ENCODE assay signal across 9 mouse cellular contexts in the genomic region with DNA sequence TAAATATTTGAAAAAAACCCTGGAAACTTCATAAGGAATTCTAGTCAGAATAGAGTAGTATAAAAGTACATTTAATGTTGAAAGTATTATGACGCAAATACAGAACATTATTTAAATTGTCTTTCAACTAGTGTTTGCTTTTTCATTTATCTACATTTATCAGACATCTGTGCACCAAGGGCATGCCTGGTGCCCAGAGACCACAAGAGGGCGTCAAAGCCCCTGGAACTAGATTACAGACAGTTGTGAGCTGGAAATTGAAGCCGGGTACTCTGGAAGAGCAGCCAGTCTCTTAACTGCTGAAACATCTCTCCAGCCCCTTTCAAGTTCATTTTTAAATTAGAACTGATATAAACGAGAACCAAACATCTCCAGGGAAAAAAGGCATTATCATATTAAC. TPM values are rescaled to one million over a fixed set of nuclear protein-coding genes. Genes with fewer than 3 reads are reported as not detected.
DNase-seq lines count a peak whose midpoint lies in the region; ATAC-seq lines count a peak whose summit lies in the region.
"Had no signal": no experiment of that assay in that cellular context is flagged by ENCODE, and none has a peak within 500 bp of the region (broad histone marks: within the 10 kb centered on the region; RNA-seq: fewer than 3 reads in every experiment).

No protein-coding gene starts in this region.

- peak; percentile 41 for DNase-seq in gastrocnemius, adult 18-20 months (ENCODE audit: low spot score)
- no peak for DNase-seq in gastrocnemius, postnatal 25 days
- peak; percentile 72 for DNase-seq in midbrain, embryonic 14.5 days
- DNase-seq in embryo, embryonic 10 days (ENCODE audit: low spot score): peak; percentile 72
- DNase-seq in lung, postnatal 36 days: peak; percentile 71
- no peak for DNase-seq in urinary bladder, adult 2 months (ENCODE audit: low spot score)
- no peak for DNase-seq in right cerebral cortex, adult 18-20 months

- H3K4me2 ChIP-seq in midbrain, embryonic 14.5 days (ENCODE audit: low read length): no peak overlapping the region
- no peak overlapping the region for H3K4me2 ChIP-seq in midbrain, embryonic 13.5 days (replicated peaks)

- H3K36me3 ChIP-seq in midbrain, embryonic 14.5 days (ENCODE audit: control insufficient read depth, insufficient read depth, low read length): peaks cover 54% of the 10 kb centered on the region
- H3K36me3 ChIP-seq in midbrain, embryonic 13.5 days: peaks cover 51% of the 10 kb centered on the region

- no peak overlapping the region for H3K9ac ChIP-seq in midbrain, embryonic 14.5 days (replicated peaks; ENCODE audit: low read length)
- no peak overlapping the region for H3K9ac ChIP-seq in midbrain, embryonic 13.5 days (replicated peaks)

- 50% methylated on average over 4 of the region's 4 CpGs for WGBS in midbrain, embryonic 14.5 days
- 56% methylated on average over 4 of the region's 4 CpGs for WGBS in midbrain, embryonic 13.5 days

- no peak overlapping the region for H3K4me3 ChIP-seq in midbrain, embryonic 14.5 days (replicated peaks; ENCODE audit: low read depth, low read length)
- H3K4me3 ChIP-seq in midbrain, embryonic 13.5 days (replicated peaks): no peak overlapping the region
- H3K4me3 ChIP-seq: megakaryocyte, embryonic 14.5 days had no signal

- H3K27ac ChIP-seq in midbrain, embryonic 14.5 days (replicated peaks; ENCODE audit: low read depth, low read length): no peak overlapping the region
- no peak overlapping the region for H3K27ac ChIP-seq in midbrain, embryonic 13.5 days

- H3K27me3 ChIP-seq in midbrain, embryonic 14.5 days (ENCODE audit: control insufficient read depth, insufficient read depth, low read length): no peaks in the 10 kb centered on the region
- no peaks in the 10 kb centered on the region for H3K27me3 ChIP-seq in midbrain, embryonic 13.5 days
- H3K27me3 ChIP-seq: megakaryocyte, embryonic 14.5 days had no signal

- H3K4me1 ChIP-seq in midbrain, embryonic 14.5 days (ENCODE audit: control insufficient read depth, insufficient read depth, low read length): no peaks in the 10 kb centered on the region
- no peaks in the 10 kb centered on the region for H3K4me1 ChIP-seq in midbrain, embryonic 13.5 days (replicated peaks)

- H3K9me3 ChIP-seq in midbrain, embryonic 14.5 days (ENCODE audit: control insufficient read depth, low read length): no peaks in the 10 kb centered on the region
- H3K9me3 ChIP-seq in midbrain, embryonic 13.5 days: no peaks in the 10 kb centered on the region
- H3K9me3 ChIP-seq: megakaryocyte, embryonic 14.5 days had no signal

- ATAC-seq in midbrain, embryonic 14.5 days (ENCODE audit: low FRiP score, low TSS enrichment): no peak
- no peak for ATAC-seq in midbrain, embryonic 13.5 days

RNA-seq across cellular contexts. Expression of gene Ralbp1, which starts 23.0 kb away (rescaled TPM):
- 10 to 100 TPM; 26.1 to 27.3 TPM for total RNA-seq in gastrocnemius, adult 18-20 months (2021)
- 10 to 100 TPM; 20.2 to 20.5 TPM for total RNA-seq in gastrocnemius, postnatal 25 days (2021)
- polyA plus RNA-seq in midbrain, embryonic 14.5 days (2014; fragmentation: Nextera tagmentation; extraction: Ambion mirVana): 38.5 and 54.0 TPM in 2 replicates
- polyA plus RNA-seq in midbrain, embryonic 13.5 days (2015; fragmentation: Nextera tagmentation; extraction: Ambion mirVana): 49.8 TPM in 2 replicates
- 59.0 and 64.8 TPM in 2 replicates for polyA plus RNA-seq in urinary bladder, adult 2 months (2012; rRNA removed)

Comparison
In these comparisons a context has a peak if more than half of its experiments do, and no peak if none do; other contexts are left out.
1. DNase-seq: peak in gastrocnemius, adult 18-20 months (single experiment), midbrain, embryonic 14.5 days (single experiment), embryo, embryonic 10 days (single experiment) and lung, postnatal 36 days (single experiment); none in gastrocnemius, postnatal 25 days (single experiment), urinary bladder, adult 2 months (single experiment) and right cerebral cortex, adult 18-20 months (single experiment).